Mouse (Mus musculus) heart, adult 8-10 months (tissue): ENCODE data around the gene Plpp1. TPM values are rescaled to one million over a fixed set of nuclear protein-coding genes. Genes with fewer than 3 reads are reported as not detected.

Source experiments
- DNase-seq: peaks from one replicate; pipeline ENCODE4 v3.0.0; 2022; ENCODE audit warnings: low spot score
- total RNA-seq, 4 experiments: library from RNA; stranded (reverse); gene quantifications; 2 replicates each; pipeline ENCODE4 v1.2.4; 2022

The Plpp1 gene
- total RNA-seq, 4 experiments from 2014 or later, result 36.4 to 44.4 (median 39.3) TPM

- no peak for DNase-seq
Observed at GRCm38 (mm10) chr13:112772861-112773260, 27.7 kb upstream of the Plpp1 start.

DNA sequence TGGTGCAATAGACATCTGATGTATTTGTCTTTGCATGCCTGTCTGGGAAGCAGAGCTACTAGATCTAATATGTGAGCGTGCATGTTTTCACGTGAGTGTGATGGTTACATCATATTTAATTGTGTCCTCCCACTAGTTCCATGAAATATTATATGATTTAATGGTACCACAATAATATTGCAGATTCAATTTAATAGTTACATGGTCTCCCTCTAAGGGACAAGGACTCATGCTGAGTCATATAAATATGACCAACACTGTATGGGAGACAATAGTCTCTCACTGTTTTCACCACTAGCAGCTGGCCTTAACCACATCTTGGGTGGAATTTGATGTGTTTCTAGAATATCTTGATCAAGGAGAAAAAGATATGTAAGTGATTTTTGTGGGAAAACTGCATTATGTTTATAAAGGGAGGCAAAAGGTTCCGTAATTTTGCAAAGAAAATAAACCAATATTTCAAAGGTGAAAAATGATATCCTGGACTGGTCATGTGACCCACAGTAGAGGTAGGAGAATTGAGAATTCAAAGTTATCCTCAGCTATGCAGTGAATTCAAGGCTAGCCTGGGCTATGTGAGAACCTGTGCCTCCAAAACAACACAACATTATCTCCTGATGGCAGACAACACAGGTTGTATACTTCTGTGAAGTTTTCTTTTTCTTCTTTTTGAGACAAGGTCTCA, 26.5 kb upstream of the Plpp1 start:
- no peak for DNase-seq

DNA sequence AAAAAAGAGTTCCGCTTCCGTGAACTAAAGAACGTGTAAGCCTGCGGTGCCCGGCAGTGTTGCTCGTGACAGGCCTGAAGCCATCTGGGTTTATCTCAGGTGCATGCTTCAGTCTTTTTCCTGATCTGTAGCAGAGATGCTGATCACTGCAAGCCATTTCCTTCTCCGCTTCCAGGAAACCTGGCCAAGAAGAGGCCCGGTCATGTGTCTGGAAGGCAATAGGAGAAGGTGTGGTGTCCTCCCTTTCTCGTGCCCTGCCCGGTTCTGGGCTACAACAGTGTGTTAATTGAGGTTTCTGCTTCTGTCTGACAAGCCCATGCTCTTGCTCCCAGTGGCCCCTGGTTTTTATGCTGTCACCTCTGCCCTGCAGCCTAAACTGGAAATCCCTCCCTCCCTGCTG, 24.7 kb upstream of the Plpp1 start:
- DNase-seq, result no peak

GRCm38 (mm10) chr13:112778407-112778806, 22.2 kb upstream of the Plpp1 start:
- no peak for DNase-seq

DNA sequence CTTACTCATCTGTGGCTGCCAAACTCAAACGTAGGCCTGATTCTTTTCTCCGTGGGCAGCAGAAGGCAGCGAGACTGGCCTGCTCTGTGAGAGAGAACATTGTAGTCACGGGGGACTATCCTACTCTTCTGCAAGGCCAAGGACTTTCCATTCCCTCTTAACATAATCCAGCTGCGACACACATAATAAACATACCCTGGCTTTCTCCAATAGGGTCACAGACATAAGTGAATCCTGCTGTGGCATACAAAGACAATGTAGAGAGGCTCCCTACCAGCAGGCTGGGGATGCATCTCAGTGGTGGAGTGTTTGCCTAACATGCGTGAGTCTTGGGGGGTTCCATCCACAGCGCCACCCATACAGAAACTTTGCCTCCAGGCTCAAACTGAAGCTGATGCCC, 15.3 kb upstream of the Plpp1 start:
- DNase-seq, result no peak

DNA sequence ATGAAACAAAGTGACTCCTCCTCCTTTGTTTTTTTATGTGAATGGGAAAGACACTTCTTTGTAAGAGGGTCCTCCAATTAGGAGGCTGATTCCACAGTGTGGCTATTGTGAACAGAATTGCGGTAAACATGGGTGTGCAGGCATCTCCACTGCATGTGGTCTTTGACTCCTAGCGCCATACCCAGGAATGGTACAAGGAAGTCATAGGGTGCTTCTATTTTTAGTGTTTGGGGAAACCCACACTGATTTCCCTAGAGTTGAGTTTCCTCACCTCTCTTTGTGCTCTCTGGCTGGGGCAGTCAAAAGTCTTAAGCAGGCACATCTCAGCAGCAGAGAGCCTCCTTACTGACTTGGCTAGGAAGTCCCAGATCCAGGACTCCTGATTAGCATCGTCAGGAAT, 14.4 kb upstream of the Plpp1 start:
- DNase-seq, result no peak

- DNase-seq, result no peak
Observed at GRCm38 (mm10) chr13:112786942-112787533, 13.6 kb upstream of the Plpp1 start.

- DNase-seq, result no peak
Observed at GRCm38 (mm10) chr13:112790774-112791173, 9.8 kb upstream of the Plpp1 start.

DNA sequence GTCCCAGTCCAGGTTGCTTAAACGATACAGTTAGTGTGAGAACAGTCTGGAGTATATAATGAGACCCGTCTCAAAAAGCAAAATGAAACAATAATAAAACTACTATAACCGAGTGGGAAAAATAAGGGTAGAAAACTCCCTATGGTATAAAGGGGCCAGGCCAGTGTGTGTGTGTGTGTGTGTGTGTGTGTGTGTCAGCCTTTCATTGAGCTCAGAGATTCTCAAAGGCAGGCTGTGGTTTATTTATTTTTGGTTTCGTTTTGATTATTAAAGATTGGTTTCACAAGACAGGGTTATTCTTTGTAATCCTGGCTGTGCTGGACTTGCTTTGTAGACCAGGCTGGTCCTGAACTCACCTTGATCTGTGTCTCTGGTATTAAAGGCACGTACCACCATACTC, 8.7 kb upstream of the Plpp1 start:
- DNase-seq, result no peak

DNA sequence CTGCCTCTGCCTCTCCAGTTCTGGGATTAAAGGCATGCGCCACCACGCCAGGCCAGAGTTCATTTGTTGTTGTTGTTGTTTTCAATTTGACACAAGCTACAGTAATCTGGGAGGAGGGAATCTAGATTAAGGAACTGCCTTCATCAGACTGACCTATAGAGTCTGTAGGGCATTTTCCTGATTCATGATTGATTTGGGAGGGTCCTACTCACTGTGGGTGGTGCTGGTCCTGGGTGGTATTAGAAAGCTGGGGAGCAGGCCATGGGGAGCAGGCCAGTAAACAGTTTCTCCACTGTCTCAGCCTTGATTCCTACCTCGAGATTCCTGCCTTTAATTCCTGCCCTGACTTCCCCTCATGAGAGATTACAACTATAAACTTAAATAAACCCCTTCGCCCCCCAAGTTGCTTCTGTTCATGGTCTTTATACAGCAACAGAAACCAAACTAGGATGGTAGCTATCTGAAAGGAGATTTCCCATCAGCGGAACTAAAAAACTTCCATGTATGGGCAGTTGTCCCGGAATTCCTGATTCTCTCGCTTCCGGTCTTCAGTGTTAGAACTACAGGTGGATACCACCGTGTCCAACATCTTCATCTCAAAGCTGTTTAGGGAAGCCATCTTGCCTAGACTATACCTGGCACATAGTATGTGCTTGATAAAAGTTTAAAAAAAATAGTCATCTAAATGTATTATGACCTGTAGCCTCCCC, 2.2 kb upstream of the Plpp1 start:
- DNase-seq, result no peak

GRCm38 (mm10) chr13:112798953-112799305, 1.7 kb upstream of the Plpp1 start:
- DNase-seq, result no peak

DNA sequence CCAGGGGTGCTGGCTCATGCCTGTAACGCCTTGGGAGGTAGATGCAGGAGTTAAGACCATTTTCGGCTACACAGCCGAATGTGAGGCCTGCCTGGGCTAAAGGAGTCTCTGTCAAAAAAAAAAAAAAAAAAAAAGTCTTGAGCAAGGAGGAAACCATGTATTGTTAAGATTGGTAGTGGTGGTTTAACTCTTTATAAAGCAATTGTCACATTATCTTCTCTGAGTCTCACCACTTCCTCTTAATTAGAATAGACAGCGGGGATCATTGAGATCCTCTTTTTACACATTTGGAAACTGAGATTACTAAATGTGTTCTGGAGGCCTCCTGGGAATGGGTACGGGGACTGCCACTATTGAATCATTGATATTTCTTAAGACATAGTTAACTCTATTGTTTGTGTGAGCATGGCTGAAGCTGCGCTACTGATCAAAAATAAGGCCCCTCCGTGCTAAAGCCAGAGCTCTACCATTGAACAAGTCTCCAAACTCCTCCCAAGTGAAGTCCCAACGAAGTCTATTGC, 811 bp upstream of the Plpp1 start:
- no peak for DNase-seq

- DNase-seq, result no peak
Observed at GRCm38 (mm10) chr13:112801381-112802004, 901 bp downstream of the Plpp1 start.

DNA sequence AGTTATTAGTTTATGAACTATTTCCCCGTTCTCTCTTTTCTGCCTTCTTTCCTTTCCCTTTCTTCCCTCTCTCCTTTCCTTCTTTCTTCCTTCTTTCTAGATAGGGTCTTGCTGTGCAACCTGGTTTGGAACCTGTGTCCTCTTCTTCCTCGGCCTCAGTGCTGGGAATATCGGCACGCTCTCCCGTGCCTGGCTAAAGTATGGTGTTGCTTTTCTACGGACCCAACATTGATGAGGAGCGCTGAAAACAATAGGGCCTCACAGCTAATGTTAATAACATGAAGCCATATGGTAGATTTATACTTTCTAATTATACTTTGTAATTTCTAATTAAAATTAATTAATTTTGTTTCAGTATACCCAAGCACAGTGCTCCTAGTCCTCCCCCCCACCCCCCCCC, 2.5 kb downstream of the Plpp1 start:
- DNase-seq, result no peak

- DNase-seq, result no peak
Observed at GRCm38 (mm10) chr13:112803661-112804060, 3.1 kb downstream of the Plpp1 start.

DNA sequence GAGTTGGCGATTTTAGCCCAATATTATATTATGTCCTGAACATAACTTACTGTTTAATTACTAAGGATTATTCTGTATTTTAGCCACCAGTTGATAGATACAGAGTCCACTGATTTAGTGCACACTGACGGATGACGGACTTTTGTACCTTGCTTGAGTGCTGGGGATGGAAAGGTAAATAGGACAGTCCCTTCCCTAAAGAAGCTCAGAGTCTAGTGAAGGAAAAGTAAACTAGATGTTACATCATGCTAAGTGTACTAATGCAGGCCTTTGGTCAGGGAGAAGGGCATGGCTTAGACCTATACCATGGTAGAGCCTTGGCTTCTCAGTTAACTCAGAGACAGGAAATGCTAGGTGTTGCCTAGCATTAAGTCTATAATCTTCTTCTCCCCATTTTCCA, 4.9 kb downstream of the Plpp1 start:
- DNase-seq, result no peak

DNA sequence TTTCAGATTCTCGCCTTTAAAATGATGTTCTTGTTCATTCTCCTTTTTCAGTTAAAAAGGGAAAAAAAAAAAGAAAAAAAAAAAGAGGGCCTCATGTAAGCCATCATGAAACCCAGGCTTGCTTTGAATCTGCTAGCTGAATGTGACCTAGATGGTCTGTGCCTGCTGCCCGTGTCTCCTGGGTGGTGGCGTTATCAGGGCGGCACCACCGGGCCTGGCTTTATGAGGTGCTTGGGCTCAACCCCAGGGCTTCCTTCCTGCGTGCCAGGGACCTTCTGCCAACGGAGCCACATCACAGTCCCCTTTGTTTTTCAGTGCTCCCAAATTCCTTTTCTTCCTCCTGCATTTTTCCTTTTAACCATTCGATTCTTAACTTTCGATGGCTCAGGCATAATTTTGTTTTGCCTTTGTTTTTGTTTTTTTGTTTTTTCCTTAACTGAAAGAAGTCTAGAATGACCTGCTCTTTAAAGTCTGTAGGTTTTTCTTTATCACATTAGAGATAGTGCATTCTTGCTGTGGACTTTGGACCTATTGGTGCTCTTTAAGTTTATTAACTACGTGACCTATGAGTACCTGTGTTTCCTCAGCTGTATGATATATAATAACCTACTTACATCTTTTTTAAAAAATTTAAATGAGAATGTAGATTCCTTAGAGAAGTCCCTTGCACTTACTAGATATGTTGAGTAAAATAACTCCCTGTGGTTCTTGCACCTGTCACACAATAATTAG, 7.5 kb downstream of the Plpp1 start:
- DNase-seq, result no peak

- peak; percentile 7 for DNase-seq
Observed at GRCm38 (mm10) chr13:112809504-112810247, 9.1 kb downstream of the Plpp1 start.

- no peak for DNase-seq
Observed at GRCm38 (mm10) chr13:112810248-112810645, 9.7 kb downstream of the Plpp1 start.

- DNase-seq, result no peak
Observed at GRCm38 (mm10) chr13:112810751-112811150, 10.2 kb downstream of the Plpp1 start.
